Mouse (Mus musculus) CH12.LX (cell line): Measurements from ENCODE around the gene Pacsin1. TPM values are rescaled to one million over a fixed set of nuclear protein-coding genes. Genes with fewer than 3 reads are reported as not detected.
"Not testable (repeated sequence)": the region's sequence is repeated elsewhere in the genome, so short reads cannot be mapped to it uniquely, and the experiment has no call there.

ENCODE experiments used
- DNase-seq: peaks from one replicate; pipeline ENCODE4 v3.0.0-alpha.2; 2013; ENCODE audit errors: extremely low read depth
- H3K27ac ChIP-seq: 2 replicates; pipeline ENCODE4 v1.5.1; 2012; ENCODE audit warnings: low read depth, mild to moderate bottlenecking, control low read depth, moderate library complexity; ENCODE audit not compliant: insufficient read depth
- H3K27me3 ChIP-seq: replicated peaks from 2 replicates; pipeline ENCODE3; 2012; ENCODE audit warnings: inconsistent platforms
- H3K36me3 ChIP-seq, 2 experiments: replicated peaks in 1 of 2; 2 replicates each; pipeline versions ENCODE3 to v1.6.1; 2012; ENCODE audit warnings: inconsistent platforms in 1 of 2, low read length in 1 of 2, mild to moderate bottlenecking in 1 of 2, mixed read lengths in 1 of 2, moderate library complexity in 1 of 2; ENCODE audit not compliant: control insufficient read depth in 1 of 2, insufficient read depth in 1 of 2
- H3K4me1 ChIP-seq, 2 experiments: 2 replicates each; pipeline ENCODE4 v1.6.1; 2012; ENCODE audit warnings: inconsistent platforms in 1 of 2, moderate library complexity in 1 of 2; ENCODE audit not compliant: insufficient read depth in 2 of 2, control insufficient read depth in 1 of 2
- H3K4me2 ChIP-seq: 2 replicates; pipeline ENCODE4 v1.6.1; 2012; ENCODE audit warnings: low read depth, mild to moderate bottlenecking, control low read depth; ENCODE audit not compliant: poor library complexity, insufficient read depth, severe bottlenecking
- H3K4me3 ChIP-seq, 3 experiments: fragments of 150-350 bp in 1 of 3; sonication (generic) in 1 of 3; replicated peaks in 1 of 3; 2 replicates each; pipeline versions ENCODE3 to v1.5.1; 2011 to 2012; ENCODE audit warnings: low read depth in 2 of 3, low read length in 2 of 3, mild to moderate bottlenecking in 2 of 3, moderate library complexity in 2 of 3, control low read depth in 1 of 3, improper control_type of control experiment in 1 of 3, inconsistent platforms in 1 of 3, mixed read lengths in 1 of 3; ENCODE audit not compliant: poor library complexity in 1 of 3
- H3K79me2 ChIP-seq: replicated peaks from 2 replicates; pipeline ENCODE4 v1.6.1; 2012; ENCODE audit warnings: mild to moderate bottlenecking, moderate library complexity; ENCODE audit not compliant: control insufficient read depth, poor library complexity, insufficient read depth, severe bottlenecking; ENCODE audit errors: extremely low read depth
- H3K9ac ChIP-seq: 2 replicates; pipeline ENCODE4 v1.6.1; 2012; ENCODE audit warnings: low read depth, mild to moderate bottlenecking, control low read depth, moderate library complexity; ENCODE audit not compliant: insufficient read depth
- H3K9me3 ChIP-seq: replicated peaks from 2 replicates; pipeline ENCODE3; 2012; ENCODE audit warnings: low read length, inconsistent platforms, mixed read lengths
- BHLHE40 ChIP-seq: IDR thresholded peaks from 2 replicates; pipeline ENCODE4 v1.6.1; 2011; ENCODE audit warnings: mild to moderate bottlenecking, low read depth, low read length, improper control_type of control experiment
- CHD1 ChIP-seq: IDR thresholded peaks from 2 replicates; pipeline ENCODE4 v1.6.1; 2012; ENCODE audit warnings: low read depth, low read length, improper control_type of control experiment, inconsistent platforms
- EP300 ChIP-seq: IDR thresholded peaks from 2 replicates; pipeline ENCODE4 v1.6.1; 2011; ENCODE audit warnings: low read length, improper control_type of control experiment
- HCFC1 ChIP-seq: IDR thresholded peaks from 2 replicates; pipeline ENCODE4 v1.6.1; 2012; ENCODE audit warnings: low read depth, mild to moderate bottlenecking, inconsistent platforms, low read length, improper control_type of control experiment
- JUND ChIP-seq: conservative IDR thresholded peaks from 2 replicates; pipeline ENCODE4 v1.6.1; 2011; ENCODE audit warnings: low read depth, low read length, improper control_type of control experiment
- MAFK ChIP-seq: IDR thresholded peaks from 2 replicates; pipeline ENCODE4 v1.6.1; 2011; ENCODE audit warnings: low read length, improper control_type of control experiment; ENCODE audit not compliant: insufficient replicate concordance
- MYC ChIP-seq: IDR thresholded peaks from 2 replicates; pipeline ENCODE4 v1.6.1; 2011; ENCODE audit warnings: low read depth, mild to moderate bottlenecking, improper control_type of control experiment, low read length
- NRF1 ChIP-seq: IDR thresholded peaks from 2 replicates; pipeline ENCODE4 v1.6.1; 2014; ENCODE audit warnings: low read depth, mild to moderate bottlenecking, inconsistent platforms, low read length, improper control_type of control experiment, moderate library complexity
- PAX5 ChIP-seq: IDR thresholded peaks from 2 replicates; pipeline ENCODE4 v1.6.1; 2012; ENCODE audit warnings: low read length, inconsistent platforms, mixed read lengths
- POLR2AphosphoS2 ChIP-seq: IDR thresholded peaks from 2 replicates; pipeline ENCODE4 v1.6.1; 2011; ENCODE audit warnings: low read depth, low read length, improper control_type of control experiment
- SIN3A ChIP-seq: IDR thresholded peaks from 2 replicates; pipeline ENCODE4 v1.6.1; 2012; ENCODE audit warnings: low read length, improper control_type of control experiment, inconsistent platforms
- UBTF ChIP-seq: IDR thresholded peaks from 2 replicates; pipeline ENCODE4 v1.6.1; 2012; ENCODE audit warnings: low read depth, mild to moderate bottlenecking, inconsistent platforms, low read length, improper control_type of control experiment, moderate library complexity
- USF1 ChIP-seq: IDR thresholded peaks from 2 replicates; pipeline ENCODE4 v1.6.1; 2014; ENCODE audit warnings: low read depth, mild to moderate bottlenecking, inconsistent platforms, low read length, improper control_type of control experiment
- USF2 ChIP-seq: conservative IDR thresholded peaks from 2 replicates; pipeline ENCODE4 v1.6.1; 2011; ENCODE audit warnings: low read depth, low read length, improper control_type of control experiment
- dilution Hi-C: fragments of 300-500 bp; cut with MboI; formaldehyde crosslinking; loops from 2 replicates; pipeline ENCODE4 v1.14.3; 2020; ENCODE audit warnings: low sequenced_read_pairs; ENCODE audit not compliant: extremely low pct_unique_long_range_greater_than_20kb, extremely low pct_ligation_motif_present
- in situ Hi-C: fragments of 300-500 bp; cut with MboI; formaldehyde crosslinking; loops from 3 replicates; pipeline ENCODE4 v1.14.3; 2019; ENCODE audit warnings: low sequenced_read_pairs, low pct_ligation_motif_present, low pct_unique_long_range_greater_than_20kb, mixed read lengths
- polyA plus RNA-seq: library from polyadenylated mRNA; unstranded; fragments of >175 nt; gene quantifications from 2 replicates; pipeline ENCODE4 v1.2.1, GENCODE M21; 2012; ENCODE audit warnings: low read depth; ENCODE audit not compliant: insufficient read length
- total RNA-seq, 2 experiments: library from RNA; depleted of rRNA; stranded (reverse); fragments of 300-350 nt in 1 of 2; fragments of >200 nt in 1 of 2; gene quantifications; 2 replicates each; pipeline ENCODE4 v1.2.3; 2012 to 2014

Pacsin1 gene
- total and polyA plus RNA-seq, 3 experiments = 1.9 to 14.0 (median 13.2) TPM

DNA sequence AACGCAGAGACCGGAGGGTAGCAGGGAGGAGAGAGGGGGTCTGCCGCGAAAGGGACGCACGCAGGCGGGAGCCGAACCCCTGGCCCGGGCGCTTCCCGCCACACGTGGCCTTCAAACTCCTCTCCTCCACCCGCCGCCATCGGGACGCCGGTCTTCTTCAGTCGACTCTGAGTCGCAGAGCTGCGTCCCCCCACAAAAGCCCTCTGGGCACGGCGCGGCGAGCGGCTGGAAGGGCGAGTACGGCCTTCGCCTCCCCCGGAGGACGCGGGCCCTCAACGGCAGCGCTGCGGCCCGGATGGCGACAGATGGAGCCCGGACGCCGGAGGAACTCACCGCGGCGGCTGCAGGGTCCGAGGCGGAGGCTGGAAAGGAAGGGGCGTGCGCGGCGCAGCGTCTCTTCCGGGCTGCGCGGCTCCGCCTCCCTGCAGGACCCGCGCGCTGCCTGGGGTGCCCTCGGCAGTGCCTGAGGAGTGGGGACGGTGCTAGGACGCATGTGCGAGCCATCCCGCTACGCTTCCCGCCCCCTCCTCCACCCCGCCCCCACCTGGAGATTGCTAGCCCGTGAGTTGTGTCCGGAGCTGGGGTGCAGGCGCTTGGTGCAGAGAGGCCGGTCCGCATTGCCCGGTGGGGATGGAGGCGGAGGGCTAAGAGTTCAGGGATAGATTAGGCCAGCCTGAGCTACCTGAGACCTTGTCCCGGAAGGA is 20.3 kb upstream of the Pacsin1 start, which contains the start of gene RPS10-NUDT3 (continued):
- TF ChIP-seq BHLHE40 = peak; percentile 20; the same call in 1 of the 2 replicates
- TF ChIP-seq JUND = no peak
- no peak for TF ChIP-seq CHD1
- peak; percentile 26; the same call in 1 of the 2 replicates for TF ChIP-seq SIN3A
- TF ChIP-seq NRF1 = peak; percentile 88

DNA sequence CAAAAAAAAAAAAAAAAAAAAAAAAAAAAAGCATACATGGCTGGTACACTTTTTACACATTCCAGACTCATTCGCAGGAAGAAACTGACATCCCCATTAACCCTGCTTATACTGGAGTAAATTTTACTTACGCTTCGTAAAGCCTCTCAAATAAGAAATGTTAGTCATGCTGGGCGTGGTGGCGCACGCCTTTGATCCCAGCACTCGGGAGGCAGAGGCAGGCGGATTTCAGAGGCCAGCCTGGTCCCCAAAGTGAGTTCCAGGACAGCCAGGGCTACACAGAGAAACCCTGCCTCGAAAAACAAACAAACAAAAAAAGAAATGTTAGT is 19.8 kb upstream of the Pacsin1 start:
- Histone ChIP-seq H3K36me3 (peaks cover 37 to 41% of the 10 kb centered on the region in 2 experiments), H3K4me1 (peaks cover 4 to 34% of the 10 kb centered on the region in 2 experiments), H3K79me2 (peaks cover 42% of the 10 kb centered on the region), H3K4me3 (peak overlapping the region; percentile 58 to 100 (median 98)), H3K9ac (peak overlapping the region; percentile 63)
- TF ChIP-seq MYC (peak; percentile 35; the same call in 1 of the 2 replicates), SIN3A (0 out of 2 replicates have a peak, but pooled peaks have one; percentile 11)
- H3K27me3 ChIP-seq, H3K27ac ChIP-seq, H3K9me3 ChIP-seq, dilution Hi-C loops, H3K4me2 ChIP-seq, in situ Hi-C loops, DNase-seq: not testable (repeated sequence)

DNA sequence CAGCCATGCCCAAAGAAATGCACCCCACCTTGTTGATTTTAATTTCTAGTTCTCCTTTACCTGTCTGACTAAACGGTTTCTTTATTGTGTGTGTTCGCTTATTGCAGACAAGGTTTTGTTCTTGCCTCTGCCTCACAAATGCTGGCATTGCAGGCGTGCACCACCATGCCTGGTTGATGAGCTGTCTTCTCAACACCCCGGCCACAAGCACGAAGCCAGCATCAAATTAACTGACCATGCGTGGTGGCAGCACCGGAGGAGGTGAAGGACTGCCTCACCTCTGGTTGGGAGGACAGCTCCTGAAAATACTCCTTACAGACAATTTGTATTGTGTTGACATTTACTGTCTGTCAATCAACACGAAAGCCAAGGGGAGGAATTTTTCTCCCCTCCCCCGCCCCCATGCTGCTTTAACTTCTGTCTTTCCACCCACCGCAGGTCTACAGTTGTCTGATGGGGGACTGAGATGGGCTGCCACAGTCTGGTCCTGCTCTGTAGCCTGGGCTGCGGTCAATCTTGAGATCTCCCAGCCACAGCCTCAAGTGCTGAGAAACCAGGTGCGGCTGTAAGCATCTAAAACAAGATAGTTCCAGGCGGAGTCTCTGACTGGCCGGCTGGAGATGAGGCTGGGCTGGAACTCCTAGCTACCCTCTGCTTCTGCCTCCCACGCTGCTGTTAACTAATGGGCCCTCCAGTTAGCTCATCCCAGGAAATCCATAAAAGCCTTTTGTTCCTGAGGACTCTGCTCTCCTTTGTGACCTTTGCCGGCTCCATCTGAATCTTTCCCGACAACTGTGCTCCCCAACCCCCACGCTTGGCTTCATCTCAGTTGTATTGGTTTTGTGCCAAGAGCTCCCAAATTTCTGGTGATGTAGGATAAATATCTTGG is 18.9 kb upstream of the Pacsin1 start, which contains the start of gene Rps10:
Rps10 (minus strand) TSS at position 538 of the 889 bp plus-strand sequence.
- in situ Hi-C loops (no loop called here), dilution Hi-C loops (no loop called here)
- H3K79me2 ChIP-seq = peaks cover 36% of the 10 kb centered on the region
- peaks cover 4 to 26% of the 10 kb centered on the region in 2 experiments for H3K4me1 ChIP-seq
- no peaks in the 10 kb centered on the region for H3K9me3 ChIP-seq
- H3K4me3 ChIP-seq = peak within 1 kb of the TSS in 2 of 3 experiments; percentile 58 to 100
- H3K27ac ChIP-seq = no peak within 1 kb of the TSS
- peaks cover 29 to 32% of the 10 kb centered on the region in 2 experiments for H3K36me3 ChIP-seq
- no peak for DNase-seq
- H3K4me2 ChIP-seq = no peak within 1 kb of the TSS
- no peaks in the 10 kb centered on the region for H3K27me3 ChIP-seq
- TF ChIP-seq HCFC1 = no peak
- TF ChIP-seq USF2 = no peak
- TF ChIP-seq BHLHE40 = no peak
- no peak for TF ChIP-seq MAFK
- no peak for TF ChIP-seq USF1
- TF ChIP-seq POLR2AphosphoS2 = no peak
- TF ChIP-seq PAX5 = no peak
- TF ChIP-seq EP300 = no peak
- no peak for TF ChIP-seq UBTF
- H3K9ac ChIP-seq = peak within 1 kb of the TSS; percentile 63; the same call in 1 of the 2 replicates
